Mouse (Mus musculus): ENCODE data around the gene Dnah17.

- TF ChIP-seq CTCF (IDR thresholded peaks at IDR 0.05; ENCODE audit: extremely low read depth, insufficient read depth, insufficient read length, insufficient replicate concordance) (no peak), POLR2A (IDR thresholded peaks at IDR 0.05; ENCODE audit: low read depth, low read length) (no peak)
Measured at GRCm38 (mm10) chr11:118136172-118136632, 5.8 kb upstream of the Dnah17 start.
